ENCODE assay signal across 12 mouse cellular contexts in the genomic region with DNA sequence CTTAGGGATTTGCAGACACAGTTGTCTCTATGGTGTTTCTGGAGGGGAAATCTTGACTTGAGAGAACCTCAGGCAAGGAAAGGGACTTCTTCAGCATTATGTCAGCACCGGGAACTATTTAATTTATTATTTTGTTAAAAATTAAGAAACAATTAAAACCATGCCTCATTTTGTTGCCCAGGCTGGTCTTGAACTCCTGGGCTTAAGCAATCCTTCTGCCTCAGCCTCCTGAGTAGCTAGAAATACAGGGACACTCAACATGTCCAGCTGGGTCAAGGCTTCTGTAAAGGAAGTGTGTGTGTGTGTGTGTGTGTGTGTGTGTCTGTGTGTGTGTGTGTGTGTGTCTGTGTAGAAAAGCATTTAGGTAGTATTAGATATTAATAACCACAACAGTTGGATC.
"Had no signal": no experiment of that assay in that cellular context is flagged by ENCODE, and none has a peak within 500 bp of the region (broad histone marks: within the 10 kb centered on the region; RNA-seq: fewer than 3 reads in every experiment).

No protein-coding gene starts in this region.

- DNase-seq: retina, postnatal 1 day; right cerebral cortex, adult 18-20 months; right cerebral cortex, postnatal 14 days; right cerebral cortex, postnatal 25 days; right cerebral cortex, postnatal 4 days; spleen, adult 18-20 months; thymus, adult 18-20 months; thymus, adult 2 months; thymus, postnatal 14 days; thymus, postnatal 25 days; thymus, postnatal 36 days; thymus, postnatal 4 days had no signal
